Mouse (Mus musculus) cerebellum, postnatal 25 days (tissue): ENCODE results near the gene Rin2.

Experiments used
- DNase-seq, 2 experiments: peaks; one replicate each; pipeline ENCODE4 v3.0.0; 2021; ENCODE audit warnings: mixed read lengths in 2 of 2

The Rin2 gene

DNA sequence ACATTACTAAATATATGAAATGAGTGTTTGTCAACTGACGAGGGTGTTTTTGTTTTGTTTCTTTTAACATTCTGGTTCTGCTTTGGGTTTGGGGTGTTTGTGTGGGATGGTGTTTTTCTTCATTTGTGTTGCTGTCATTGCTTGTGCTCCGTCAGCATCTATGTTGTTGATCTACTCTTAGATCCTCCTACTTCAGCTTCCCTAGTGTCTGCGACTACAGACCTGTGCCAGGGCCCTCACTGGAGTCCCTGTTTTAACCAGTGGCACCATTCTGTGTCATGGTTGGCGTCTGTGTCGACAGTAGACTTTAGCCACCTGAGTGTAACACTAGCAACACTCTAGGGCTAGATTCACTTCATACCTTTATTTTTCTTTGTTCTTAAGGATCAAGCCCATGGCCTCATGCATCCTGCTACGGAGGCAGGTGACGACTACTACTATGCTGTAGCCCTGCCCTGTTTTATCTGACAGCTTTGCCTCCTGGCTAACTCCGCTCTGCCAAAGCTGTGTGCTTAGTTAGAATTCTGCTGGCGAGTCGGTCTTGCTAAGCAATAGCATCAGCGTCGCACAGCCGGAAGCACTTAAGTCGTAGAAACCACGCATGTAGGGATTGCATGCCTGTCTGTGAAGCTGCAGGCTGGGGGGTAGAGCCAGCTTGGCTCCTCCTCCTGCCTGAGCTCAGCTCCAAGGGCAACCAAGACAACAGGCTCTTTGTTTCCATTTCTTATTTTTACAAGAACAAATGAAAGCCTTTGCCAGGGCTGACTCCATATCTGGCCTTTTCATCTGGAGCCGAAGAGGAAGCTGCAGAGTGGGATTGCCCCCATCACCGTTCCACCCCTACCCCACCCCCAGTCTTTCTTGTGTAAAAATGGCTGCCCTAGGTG lies 157.2 kb downstream of the Rin2 start:
- DNase-seq: peak; percentile 15 to 20

DNA sequence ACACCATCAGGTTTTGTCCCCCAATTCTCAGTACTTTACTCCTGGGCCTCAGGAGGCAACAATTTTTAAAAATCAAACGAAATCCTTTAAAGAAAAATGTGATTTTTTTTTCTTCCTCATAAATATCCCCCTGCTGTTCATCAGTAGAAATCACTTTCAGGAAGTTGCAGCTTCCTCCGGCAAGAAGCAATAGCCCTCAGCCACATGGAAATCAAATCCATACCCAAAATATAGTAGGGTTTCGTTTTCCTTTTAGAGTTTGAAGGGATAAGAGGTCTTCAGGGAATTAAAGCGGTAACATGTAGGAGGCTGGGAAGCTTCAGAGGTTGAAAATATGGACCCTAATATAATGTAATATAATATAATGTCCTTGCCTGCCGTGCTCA lies 157.8 kb downstream of the Rin2 start:
- DNase-seq: no peak

DNA sequence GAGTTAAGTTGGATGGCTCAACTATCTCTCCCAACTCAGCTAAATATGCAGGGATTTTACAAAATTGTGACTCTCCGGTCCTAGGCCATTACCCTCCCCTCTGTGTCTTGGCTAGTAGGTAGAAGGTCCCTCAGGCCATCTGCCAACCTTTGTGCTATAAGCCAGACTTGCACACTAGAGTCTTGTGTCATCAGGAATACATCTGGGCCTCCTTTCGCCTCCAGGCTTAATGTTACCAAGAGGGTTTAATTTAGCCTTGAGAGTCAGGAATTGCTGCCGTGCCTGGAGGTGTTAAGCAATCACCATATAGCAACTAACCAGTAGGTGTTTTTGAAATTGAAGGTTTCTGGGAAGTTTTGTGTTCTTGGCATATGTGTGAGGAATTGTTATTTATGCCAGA lies 158.3 kb downstream of the Rin2 start:
- no peak for DNase-seq

DNA sequence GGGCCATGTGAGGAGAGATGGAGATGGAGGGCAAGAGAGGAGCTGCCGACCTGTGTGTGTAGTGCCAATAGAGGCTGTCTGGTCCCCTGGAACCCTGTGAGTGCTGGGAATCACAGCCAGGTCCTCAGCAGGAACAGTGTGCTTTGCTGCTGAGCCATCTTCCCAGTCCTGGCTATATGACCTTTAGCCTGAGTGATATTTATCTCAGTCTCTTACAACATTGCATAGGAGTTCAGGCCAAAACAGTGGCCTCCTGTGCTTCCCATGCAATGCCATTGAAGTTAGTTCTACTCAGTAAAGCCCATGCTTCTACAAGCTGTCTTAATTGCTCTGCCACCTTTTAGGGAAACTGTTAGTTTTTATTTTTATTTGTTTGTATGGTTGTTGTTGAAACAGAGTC lies 160.9 kb downstream of the Rin2 start:
- DNase-seq: no peak

DNA sequence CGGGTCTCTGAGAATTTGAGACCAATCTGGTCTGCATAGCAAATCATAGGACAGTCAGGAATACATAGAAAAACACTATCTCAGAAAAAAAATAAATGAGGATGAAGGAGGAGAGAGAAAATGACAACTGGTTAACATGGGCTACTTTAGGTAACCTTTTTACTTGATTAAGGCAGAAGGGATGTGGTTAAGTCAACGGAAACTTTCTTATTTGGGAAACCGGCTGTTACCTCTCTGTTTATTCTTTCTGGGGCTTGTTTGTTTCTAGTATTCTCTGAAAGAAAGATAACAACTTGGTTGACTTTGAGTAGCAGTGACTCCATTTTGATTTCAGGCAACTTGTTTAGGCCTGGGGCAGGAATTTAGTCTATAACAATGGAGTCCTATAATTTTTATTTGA lies 163.7 kb downstream of the Rin2 start:
- DNase-seq: no peak

DNA sequence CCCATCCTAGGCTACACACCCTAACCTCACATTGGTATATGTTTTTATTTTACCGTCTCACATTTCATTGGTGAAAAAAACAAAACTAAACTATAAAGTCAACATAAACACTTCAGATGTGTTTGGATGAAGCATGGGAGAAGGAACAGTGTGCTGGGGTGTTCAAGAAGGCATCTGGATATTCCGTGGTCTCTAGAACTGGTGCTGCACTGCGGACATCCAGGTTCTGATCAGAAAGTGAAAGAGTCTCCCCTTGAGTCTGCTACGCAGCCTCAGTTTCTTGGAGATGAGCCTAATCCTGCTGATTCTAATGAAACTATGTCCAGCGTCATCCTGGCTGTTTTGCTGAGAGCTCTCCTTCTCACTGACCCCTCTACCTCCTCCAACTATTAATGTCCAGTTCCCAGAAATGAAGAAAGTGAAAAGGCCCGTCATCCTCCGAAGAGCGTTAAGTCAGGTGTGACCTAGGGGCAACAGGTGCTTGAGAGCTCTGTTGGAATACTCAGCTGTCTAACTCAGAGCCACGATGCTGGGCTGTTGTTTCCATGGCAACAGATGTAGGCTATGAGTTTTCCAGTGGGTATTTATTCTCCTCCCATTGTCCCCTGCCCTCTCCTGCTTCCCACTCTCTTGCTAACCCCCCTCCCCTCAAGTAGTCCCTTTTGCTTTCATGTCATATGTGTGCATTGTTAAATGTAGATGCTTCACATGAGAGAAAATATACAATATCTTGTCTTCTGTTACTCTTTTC lies 164.7 kb downstream of the Rin2 start:
- DNase-seq: no peak

DNA sequence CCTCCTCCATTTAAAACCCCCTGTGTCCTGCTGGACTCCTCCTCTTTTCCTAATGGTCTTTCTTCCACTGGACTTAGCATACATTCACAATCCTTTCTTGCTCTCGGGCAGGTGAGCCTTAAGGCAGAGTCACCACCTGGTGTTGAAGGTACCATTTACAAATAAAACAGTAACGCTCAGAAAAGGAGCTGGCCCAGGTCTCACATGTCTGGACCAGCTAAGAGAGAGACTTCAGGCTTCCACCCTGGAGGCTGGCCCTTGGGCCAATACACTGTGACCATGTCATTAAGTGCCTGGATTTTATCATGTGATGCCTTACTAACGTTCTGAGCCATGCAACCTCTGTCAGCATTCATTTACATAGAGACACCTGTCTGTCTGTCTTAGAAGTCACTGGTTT lies 165.3 kb downstream of the Rin2 start:
- DNase-seq: no peak

DNA sequence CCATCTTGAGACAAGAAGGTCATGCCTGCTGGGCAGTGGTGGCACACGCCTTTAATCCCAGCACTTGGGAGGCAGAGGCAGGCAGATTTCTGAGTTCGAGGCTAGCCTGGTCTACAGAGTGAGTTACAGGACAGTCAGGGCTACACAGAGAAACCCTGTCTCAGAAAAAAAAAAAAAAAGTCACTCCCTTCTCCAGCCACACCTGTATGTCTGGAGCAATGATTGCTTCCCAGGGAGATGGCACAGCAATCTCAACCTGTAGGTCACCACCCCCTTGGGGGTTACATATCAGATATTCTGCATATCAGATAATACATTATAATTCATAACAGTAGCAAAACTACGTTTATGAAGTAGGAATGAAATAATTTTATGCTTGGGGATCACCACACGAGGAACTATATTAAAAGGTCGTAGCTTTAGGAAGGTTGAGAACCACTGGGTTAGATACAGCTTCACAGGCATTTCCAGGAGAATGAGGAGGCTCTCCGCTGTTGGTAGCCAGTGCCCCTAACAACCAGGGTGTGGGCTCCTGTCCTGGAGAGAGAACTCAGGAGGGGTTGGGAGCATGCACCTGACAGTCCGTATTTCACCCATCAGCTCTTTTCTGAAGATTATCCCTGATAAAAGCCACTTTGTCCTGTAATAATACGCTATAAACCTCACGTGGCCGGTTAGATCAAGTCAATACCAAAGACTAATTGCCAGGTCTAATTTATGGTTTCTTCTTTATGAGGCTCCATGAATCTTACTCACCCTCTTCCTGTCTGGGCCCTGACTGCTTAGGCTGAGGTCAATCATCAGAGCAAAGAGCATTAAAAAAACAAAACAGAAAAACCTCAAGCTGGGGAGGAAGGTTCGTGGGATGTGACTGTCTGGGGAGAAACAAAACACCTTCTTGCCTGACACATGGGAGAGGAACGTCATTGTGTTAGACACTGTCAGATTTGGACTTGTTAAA lies 166.2 kb downstream of the Rin2 start:
- DNase-seq: no peak

DNA sequence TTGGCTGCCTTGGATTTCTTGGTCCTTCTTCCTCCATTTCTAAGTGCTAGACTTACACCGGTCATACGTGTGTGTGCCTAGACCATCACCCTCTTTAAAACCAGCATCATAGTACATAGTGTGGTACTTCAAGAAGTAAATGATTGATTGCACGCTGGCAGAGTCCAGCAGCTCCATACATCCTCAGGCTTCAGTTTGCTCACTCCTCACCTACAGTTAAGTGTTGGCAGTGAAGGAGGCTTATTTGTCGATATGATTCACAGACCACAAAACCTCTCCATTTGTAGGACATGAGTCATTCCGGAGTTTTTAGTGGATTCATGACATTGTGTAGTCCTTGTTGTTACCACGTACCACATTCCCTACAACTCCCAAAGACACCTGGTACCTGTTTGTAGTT lies 168.3 kb downstream of the Rin2 start:
- no peak for DNase-seq

DNA sequence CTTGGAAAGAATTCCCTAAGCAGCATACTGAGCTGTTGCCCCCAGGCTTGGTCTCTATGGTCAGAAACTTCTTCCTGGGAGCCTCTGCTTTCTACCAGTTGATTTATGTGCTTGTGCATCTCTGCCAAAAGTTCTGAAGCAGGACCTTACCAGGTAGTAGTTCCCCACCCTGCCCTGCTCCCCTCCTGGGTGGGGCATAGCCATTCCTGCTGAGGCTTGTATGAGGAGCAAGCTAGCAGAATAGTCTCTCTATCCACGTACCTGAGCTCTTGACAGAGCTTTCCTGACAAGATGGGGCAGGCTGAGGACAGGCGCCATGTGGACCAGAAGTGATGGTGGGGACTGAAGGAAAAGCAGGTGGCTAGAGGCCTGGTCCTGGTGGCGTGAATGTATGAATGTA lies 171.6 kb downstream of the Rin2 start:
- no peak for DNase-seq

DNA sequence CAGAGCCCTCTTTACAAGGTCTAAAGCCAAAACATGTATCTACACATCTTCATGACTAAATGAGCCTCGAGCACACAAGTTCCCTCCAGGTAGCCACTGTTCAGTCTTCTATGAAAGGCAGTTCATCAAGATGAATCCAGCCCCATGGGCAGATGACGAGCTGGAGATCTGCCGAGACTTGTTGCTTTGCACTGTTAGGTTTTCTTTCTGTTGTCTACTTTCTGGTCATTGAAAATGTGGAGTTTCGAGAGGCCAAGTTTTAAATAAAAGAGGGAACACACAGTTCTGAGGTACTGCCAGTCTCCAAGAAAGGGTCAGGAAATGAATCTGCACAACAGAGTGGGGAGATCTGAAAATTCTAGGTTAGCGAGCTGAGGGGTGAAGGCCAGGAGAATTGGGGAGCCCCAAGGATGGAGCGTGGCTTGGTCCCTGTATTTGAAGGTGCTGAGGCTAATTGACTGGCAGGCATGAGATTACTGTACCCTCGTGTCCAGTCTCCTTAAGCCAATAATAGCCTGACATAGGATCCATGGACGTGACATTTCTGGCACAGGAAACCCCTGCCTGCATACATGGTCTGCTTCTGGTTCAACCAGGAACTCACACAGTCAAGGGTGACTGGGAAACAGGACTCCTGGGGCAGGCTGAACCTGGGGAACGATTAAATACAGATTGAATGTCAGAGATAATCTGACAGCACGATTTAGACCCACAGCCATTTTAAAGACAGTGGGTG lies 174.3 kb downstream of the Rin2 start:
- no peak for DNase-seq

DNA sequence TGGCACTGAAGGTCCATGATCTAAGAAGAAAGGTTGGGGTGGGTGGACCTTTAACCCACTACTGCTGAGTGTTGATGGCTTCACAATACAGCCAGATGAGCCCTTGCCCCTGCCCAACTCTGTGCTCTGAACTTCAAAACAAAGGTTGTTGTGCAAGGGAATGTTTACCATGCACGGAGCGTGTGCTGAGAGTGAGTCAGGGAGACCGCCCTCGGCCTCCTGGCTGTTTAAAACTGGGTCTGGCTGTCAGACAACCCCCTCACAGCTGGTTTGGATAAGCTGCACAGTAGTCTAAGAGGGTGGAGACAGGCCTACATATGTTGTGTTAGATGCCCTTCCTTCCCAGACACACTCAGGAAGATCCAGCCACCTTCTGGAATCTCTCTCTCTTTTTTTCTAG lies 175.8 kb downstream of the Rin2 start:
- DNase-seq: no peak

DNA sequence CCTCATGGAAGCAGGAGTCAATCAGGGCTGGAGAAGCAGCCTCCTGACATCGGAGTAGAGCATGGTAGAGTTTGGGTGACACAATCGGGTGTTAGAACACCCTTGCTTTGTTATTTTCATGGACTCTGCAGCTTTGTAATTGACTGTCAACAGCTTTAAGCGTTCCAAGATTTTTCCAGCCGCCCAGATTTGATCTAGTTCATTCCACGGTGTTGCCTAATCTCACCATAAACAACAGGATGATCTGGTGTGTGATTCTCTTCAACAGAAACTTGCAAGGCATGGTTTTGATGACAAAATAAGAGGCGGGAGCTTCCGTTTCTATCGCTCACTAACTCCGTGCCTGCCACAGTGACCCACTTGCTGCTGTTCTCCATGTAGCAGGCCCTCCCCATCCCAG lies 180.8 kb downstream of the Rin2 start:
- DNase-seq: no peak

DNA sequence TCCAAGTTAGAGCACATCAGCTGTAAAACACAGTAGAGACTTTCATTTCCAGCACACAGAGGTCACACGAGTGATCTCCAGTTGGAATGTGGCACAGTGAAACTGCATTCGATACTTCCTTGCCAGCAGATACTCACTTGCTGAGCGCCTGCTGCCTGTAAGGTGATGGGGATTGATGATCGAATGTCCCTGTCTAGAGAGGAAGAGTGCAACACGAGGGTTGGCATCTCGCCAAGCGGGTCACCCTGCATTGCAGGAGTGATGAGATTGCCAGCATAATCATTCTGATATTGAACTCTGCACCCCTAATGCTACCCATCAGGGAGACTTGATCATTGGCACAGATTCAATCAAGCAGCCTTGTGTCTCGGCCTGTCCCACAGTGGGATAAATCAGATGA lies 182.8 kb downstream of the Rin2 start:
- DNase-seq: peak; percentile 23 to 30

DNA sequence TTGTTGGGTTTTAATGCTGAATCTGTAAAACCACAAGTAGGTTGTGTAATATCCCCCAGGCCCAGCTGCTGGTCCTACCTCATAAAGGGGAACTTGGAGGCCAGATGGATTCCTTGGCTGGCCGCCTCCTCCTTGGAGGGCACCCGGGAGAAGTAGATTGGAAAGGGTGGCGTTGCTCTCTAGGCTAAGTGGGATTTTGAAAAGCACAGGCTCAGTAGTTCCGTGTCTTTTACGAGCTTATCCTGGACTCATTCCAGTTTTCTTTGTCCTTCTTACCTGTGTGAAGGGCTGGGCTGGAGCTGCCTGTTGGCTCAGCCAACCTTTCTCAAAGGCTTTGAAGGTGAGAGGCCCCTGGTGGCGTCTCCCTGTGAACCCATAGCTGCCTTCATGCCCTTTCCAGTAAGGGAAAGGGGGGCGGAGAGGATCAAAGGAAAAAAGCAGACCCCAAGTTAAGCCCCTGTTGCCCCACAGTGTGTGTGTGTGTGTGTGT lies 184.5 kb downstream of the Rin2 start:
- DNase-seq: peak; percentile 48 to 64

DNA sequence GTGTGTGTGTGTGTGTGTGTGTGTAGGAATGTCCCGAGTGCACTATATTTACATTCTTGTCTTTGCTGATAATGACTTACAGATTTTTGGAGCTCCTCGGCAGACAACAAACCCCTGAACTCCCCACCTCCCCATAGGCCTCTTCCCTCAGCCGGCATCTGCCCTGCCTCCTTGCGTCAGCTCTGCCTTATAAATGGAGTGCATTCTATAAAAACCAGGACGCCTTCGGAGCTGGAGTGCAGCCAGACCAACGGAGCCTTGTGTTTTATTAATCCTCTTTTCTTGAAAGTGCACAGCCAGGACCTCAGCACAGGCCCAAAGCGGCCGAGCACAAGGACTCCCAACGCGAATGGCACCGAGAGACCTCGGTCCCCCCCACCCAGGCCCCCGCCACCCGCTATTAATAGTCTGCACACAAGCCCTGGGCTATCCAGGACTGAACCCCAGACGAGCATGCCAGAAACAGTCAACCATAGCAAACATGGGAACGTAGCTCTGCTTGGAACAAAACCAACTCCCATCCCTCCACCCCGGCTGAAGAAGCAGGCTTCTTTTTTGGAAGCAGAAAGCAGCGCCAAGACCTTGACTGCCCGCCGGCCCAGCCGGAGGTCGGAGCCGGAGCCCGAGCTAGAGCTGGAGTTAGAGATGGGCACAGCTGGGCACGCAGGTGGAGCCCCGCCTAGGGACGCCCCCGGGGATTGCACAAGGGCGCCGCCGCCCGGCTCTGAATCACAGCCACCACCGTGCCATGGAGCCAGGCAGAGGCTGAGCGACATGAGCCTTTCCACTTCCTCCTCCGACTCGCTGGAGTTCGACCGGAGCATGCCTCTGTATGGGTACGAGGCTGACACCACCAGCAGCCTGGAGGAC lies 185.2 kb downstream of the Rin2 start:
- peak; percentile 83 to 85 for DNase-seq

DNA sequence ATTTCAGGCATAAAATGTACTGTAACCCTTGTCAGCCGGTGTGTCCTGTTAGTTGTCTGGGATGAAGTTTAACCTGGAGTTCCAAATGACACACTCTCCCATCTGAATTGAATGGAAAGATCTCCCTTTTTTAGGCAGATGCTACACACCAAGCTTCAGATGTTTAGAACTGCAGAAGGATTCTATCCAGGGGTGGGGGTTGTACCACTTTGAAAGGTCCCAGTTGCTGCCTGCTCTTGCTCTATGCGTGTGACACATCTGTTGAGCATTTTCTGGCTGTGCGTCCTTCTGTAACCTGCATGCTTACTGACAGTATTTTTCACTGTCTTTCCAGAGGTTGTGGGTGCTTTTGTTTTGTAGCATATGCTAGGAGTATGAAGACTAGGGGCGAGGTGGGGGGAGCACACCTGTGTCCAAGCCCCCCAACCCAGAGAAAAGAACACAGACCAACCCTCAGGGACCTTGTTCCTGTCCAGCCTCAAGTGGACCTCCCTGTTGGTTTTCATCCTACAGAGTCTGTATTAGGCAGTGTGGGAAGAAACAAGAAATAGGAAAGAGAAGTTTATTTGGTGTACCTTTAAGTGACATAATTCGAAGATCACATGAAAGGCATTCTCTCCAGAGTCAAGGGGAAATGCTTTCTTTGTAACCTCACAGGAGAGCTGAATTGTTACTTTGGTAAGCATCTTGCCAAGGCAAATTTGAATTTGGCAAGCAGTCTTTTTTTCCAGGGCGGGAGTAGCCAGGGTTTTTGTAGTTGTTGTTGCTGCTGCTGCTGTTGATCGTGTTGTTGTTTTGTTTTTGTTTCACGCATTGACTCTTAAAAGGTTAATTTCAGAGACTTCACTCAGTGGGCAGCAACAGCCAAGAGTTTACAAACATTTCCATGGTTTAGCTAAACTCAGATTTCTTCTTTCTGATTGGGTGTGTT lies 186.4 kb downstream of the Rin2 start:
- no peak for DNase-seq

DNA sequence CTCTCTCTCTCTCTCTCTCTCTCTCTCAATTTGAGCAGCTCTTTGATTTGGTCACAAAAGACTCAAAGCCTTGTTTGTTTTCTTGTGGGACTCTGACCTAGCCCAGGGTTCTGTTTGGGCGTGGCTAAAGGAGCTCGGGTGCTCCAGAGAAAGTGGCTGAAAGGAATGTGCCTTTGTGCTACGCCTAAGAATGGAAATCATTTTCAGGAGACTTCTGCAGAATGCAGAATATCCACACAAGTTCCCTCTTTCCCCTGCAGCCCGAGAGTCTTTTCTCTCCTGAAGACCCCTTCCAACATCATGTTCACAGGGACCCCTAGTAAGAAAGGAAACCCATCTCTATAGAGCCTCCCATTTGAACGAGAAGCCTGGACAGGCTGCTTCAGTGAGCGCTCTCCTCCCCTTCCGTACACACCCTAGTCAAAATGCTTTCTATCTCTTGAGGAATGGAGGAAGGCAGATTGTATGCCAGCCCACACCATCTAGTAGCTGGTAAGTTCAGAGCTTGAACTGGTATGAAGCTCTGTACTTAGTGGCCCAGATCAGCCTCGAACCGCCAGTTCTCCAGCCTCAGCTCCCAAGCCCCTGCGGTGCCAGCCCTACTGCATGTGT lies 187.3 kb downstream of the Rin2 start:
- no peak for DNase-seq

DNA sequence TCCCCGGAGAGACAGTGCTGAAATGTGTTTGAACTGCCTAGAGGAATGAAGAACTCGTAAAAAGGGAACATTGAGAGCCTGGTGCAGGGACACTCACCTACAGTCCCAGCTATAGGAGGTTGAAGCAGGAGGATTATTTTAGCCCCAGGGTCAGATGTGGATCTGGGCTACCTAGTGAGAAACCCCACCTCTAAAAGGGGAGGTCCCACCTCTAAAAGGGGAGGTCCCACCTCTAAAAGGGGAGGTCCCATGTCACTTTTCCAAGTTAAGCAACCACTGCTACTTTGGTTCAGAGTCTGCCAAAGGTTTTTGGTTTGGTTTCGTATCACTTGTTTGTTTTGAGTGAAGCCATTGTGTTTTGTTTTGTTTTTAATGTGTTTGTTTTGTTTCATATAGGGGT lies 190.3 kb downstream of the Rin2 start:
- no peak for DNase-seq

DNA sequence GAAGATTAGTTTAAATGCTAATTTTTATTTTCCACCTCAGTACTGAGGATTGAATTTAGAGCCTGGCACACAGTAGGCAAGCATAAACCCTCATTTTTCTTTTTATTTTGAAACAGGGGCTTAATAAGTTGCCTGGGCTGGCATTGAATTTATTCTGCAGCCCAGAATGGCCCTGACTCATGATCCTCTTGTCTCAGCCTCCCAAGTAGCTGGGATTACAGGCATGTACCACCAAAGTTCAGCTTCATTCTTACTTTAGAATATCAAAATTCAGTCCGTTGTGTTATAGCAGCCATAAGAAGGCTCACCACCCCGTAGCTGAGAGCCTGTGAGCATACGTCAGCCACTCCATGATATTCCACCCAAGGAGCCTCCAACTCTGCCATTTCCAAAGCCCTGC lies 191.2 kb downstream of the Rin2 start:
- DNase-seq: no peak
